Mouse (Mus musculus) midbrain, embryonic 11.5 days (tissue): Measurements from ENCODE around the gene Csad. TPM values are rescaled to one million over a fixed set of nuclear protein-coding genes. Genes with fewer than 3 reads are reported as not detected.

Source experiments
- ATAC-seq: fragments of 200-750 bp; cut with Nextera tagmentation; 2 replicates; pipeline ENCODE4 v1.8.0; 2017; ENCODE audit warnings: moderate TSS enrichment, moderate library complexity; ENCODE audit not compliant: low FRiP score
- DNase-seq: peaks from one replicate; pipeline ENCODE4 v3.0.0; 2015; ENCODE audit warnings: low spot score; ENCODE audit errors: missing footprints
- H3K27ac ChIP-seq: fragments of 300-500 bp; sonication (generic); 2 replicates; pipeline ENCODE4 v1.5.1; 2014; ENCODE audit warnings: low read depth, low read length
- H3K27me3 ChIP-seq: fragments of 300-500 bp; sonication (generic); 2 replicates; pipeline ENCODE4 v1.6.1; 2014; ENCODE audit warnings: mild to moderate bottlenecking, low read length, moderate library complexity, mixed read lengths; ENCODE audit not compliant: control insufficient read depth, insufficient read depth
- H3K36me3 ChIP-seq: fragments of 300-500 bp; sonication (generic); 2 replicates; pipeline ENCODE4 v1.6.1; 2014; ENCODE audit warnings: mild to moderate bottlenecking, low read length, moderate library complexity, mixed read lengths; ENCODE audit not compliant: control insufficient read depth, insufficient read depth
- H3K4me1 ChIP-seq: fragments of 300-500 bp; sonication (generic); 2 replicates; pipeline ENCODE4 v1.6.1; 2014; ENCODE audit warnings: low read length; ENCODE audit not compliant: control insufficient read depth, insufficient read depth
- H3K4me2 ChIP-seq: fragments of 300-500 bp; sonication (generic); 2 replicates; pipeline ENCODE4 v1.6.1; 2014; ENCODE audit warnings: mild to moderate bottlenecking, moderate library complexity
- H3K4me3 ChIP-seq: fragments of 300-500 bp; sonication (generic); 2 replicates; pipeline ENCODE4 v1.5.1; 2014; ENCODE audit warnings: low read depth, low read length
- H3K9ac ChIP-seq: fragments of 300-500 bp; sonication (generic); 2 replicates; pipeline ENCODE4 v1.6.1; 2014; ENCODE audit warnings: low read length
- H3K9me3 ChIP-seq: fragments of 300-500 bp; sonication (generic); 2 replicates; pipeline ENCODE4 v1.6.1; 2016; ENCODE audit warnings: low read length; ENCODE audit not compliant: control insufficient read depth
- WGBS: fragments of 180-500 bp; shearing (Covaris S2); extraction: QIAGEN DNeasy Blood & Tissue Kit; methylation state at CpG from one replicate; pipeline ENCODE4 v1.1.7; 2014; 5-methylcytosine and 5-hydroxymethylcytosine counted together
- polyA plus RNA-seq: library from polyadenylated mRNA; unstranded; fragments of >200 nt; fragmentation: Nextera tagmentation; extraction: Ambion mirVana; gene quantifications from 2 replicates; pipeline ENCODE4 v1.2.1, GENCODE M21; 2014

The Csad gene
- polyA plus RNA-seq, 1 experiment from 2014 or later, result 25.9 TPM

DNA sequence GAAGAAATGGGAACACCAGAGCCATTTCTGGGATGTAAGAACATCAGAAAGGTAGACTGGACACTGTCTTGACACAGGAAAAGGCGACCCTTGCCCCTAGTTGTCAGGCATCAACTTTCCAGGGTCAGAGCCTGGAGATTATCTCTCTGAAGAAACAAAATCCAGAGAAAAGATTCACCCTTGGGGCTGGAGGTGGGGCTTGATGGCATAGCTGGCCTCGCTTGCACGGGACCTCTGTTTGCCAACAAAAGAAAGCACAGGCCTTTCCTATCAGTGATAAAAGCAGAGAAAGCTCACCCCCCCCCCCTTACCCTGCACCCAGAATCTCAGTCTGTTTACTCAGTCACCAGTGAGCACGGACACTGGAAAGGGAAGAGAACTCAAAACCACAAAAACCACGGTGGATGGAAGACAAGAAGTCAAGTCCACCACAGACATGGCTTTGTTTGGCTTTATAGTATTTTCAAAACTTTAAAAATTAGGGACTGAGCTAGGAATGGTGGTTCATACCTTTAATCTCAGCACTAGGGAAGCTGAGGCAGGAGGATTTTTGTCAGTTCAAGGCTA is 11.6 kb downstream of the Csad start:
- ATAC-seq (no peak), DNase-seq (no peak)
- Histone ChIP-seq H3K27me3 (no peaks in the 10 kb centered on the region), H3K9ac (no peak overlapping the region), H3K27ac (no peak overlapping the region), H3K9me3 (no peaks in the 10 kb centered on the region), H3K36me3 (no peaks in the 10 kb centered on the region), H3K4me1 (no peaks in the 10 kb centered on the region; the same call in 1 of the 2 replicates), H3K4me3 (no peak overlapping the region), H3K4me2 (no peak overlapping the region)
- 63% methylated on average over 5 of the region's 5 CpGs for WGBS

DNA sequence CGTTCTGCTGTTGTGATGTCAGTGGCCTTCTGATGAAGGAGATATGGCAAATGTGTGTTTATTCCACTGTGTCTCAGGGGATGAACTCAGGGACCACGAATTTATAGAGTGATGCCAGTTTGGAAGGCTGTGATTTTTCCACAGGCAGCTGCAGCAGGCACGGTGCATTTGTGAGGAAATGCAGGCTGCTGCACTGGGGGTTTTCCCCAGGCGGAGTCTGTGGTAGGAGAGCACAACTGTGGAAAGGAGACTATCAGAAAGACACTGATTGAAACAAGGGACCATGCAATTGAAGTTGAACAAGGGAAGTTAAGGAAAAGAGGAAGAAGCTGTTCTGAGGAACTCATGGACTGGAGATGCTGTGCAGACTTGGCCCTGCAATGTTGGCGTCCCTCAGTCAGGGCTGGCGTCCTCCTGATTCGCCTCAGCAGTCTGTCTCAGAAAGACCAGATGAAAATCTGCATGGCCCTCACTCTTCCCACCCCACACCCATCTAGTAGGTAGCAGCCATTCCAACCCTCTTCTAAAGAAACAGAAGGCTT is 12.2 kb downstream of the Csad start:
- Histone ChIP-seq H3K27me3 (no peaks in the 10 kb centered on the region), H3K4me1 (no peaks in the 10 kb centered on the region; the same call in 1 of the 2 replicates), H3K4me2 (no peak overlapping the region), H3K27ac (no peak overlapping the region), H3K4me3 (no peak overlapping the region), H3K9ac (no peak overlapping the region), H3K9me3 (no peaks in the 10 kb centered on the region), H3K36me3 (no peaks in the 10 kb centered on the region)
- 79% methylated on average over 7 of the region's 7 CpGs for WGBS
- DNase-seq (no peak), ATAC-seq (no peak)

DNA sequence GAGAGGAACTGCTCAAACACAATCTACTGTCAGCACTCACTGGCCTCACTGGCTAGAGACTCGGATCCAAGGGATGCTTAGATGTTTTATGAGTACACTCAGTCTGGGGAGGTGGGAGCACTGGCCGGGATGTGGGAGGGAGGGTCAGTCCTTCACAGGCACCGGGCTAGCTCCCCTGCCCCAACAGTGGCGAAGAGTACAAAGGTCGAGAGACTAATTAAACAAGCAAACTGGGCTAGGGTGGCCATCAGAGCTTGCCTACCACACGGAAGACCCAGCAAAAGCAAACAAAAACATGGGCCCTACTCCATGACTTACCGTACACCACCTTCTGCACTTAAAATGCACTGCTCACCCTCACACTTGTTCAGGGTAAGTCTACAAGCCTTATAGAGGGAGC is 12.8 kb downstream of the Csad start:
- Histone ChIP-seq H3K27me3 (no peaks in the 10 kb centered on the region), H3K4me3 (no peak overlapping the region), H3K9me3 (no peaks in the 10 kb centered on the region), H3K4me1 (no peaks in the 10 kb centered on the region; the same call in 1 of the 2 replicates), H3K4me2 (no peak overlapping the region), H3K36me3 (no peaks in the 10 kb centered on the region), H3K27ac (no peak overlapping the region), H3K9ac (no peak overlapping the region)
- no peak for ATAC-seq
- 75% methylated on average over 7 of the region's 7 CpGs for WGBS
- no peak for DNase-seq

DNA sequence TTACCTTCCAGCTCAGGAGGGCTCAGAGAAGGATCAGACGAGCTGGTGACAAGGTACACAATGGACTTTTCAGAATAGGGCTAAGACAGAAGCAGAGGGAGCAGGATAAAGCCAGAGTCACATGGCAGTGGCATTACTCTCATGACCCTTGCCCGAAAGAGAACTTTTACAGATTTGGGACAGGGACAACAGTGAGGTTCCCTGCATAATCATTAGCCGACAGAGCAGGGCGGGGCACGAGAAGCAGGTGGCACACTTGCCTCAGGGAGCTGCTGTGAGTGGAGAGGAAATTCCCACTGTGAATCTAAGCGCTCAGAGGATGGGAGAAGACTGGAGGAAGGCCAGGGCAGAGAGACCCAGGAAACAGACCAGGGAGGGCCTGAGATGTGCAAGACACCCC is 15.6 kb downstream of the Csad start:
- Histone ChIP-seq H3K36me3 (no peaks in the 10 kb centered on the region), H3K9ac (no peak overlapping the region), H3K4me2 (no peak overlapping the region), H3K9me3 (no peaks in the 10 kb centered on the region), H3K4me1 (no peaks in the 10 kb centered on the region; the same call in 1 of the 2 replicates), H3K27ac (no peak overlapping the region), H3K4me3 (no peak overlapping the region), H3K27me3 (no peaks in the 10 kb centered on the region)
- no peak for DNase-seq
- no peak for ATAC-seq
- 53% methylated on average over 6 of the region's 6 CpGs for WGBS

DNA sequence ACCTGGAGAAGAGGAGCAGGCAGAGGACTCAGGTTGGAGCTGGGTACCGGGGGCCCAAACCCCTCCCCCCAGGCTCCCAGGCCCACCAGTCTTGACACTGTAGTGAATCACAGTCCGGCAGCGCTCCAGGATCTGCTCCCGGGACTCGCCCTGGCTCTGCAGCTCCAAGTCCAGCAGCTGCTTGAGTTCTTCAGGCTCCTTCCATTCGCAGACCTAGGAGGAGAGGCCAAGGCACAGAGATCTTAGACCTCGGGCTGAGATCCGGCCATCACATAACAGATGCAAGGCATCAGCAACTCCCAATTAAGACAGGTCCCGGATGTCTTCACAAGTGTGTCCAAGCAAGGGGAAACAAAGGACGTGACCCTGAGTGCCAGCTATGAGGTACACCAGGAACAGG is 16.4 kb downstream of the Csad start:
- no peak overlapping the region for H3K4me3 ChIP-seq
- no peak for ATAC-seq
- H3K9me3 ChIP-seq, result no peaks in the 10 kb centered on the region
- no peaks in the 10 kb centered on the region for H3K36me3 ChIP-seq
- no peak overlapping the region for H3K4me2 ChIP-seq
- 91% methylated on average over 10 of the region's 10 CpGs for WGBS
- no peak overlapping the region for H3K9ac ChIP-seq
- no peak for DNase-seq
- H3K27me3 ChIP-seq, result no peaks in the 10 kb centered on the region
- H3K27ac ChIP-seq, result no peak overlapping the region
- H3K4me1 ChIP-seq, result no peaks in the 10 kb centered on the region; the same call in 1 of the 2 replicates

DNA sequence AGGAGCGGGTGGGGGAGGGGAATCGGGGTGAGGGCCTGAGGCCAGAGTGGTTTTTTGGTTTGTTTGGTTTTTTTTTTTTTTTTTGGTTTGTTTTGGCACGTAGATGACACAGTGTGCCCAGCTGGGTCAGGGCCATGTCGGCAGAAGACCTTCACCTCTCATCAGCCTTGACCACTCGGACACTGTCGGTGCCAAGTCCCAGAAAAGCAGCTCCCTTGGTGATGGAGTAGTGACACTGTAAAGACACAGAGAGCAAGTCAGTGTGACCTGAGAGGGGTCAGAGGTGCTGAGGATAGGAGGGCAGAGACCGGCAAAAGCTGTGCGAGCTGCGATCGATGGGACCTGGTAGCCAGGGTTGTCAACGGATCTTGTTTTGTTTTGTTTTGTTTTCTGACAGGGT is 18.3 kb downstream of the Csad start:
- 90% methylated on average over 11 of the region's 11 CpGs for WGBS
- Histone ChIP-seq H3K27me3 (no peaks in the 10 kb centered on the region), H3K36me3 (no peaks in the 10 kb centered on the region), H3K4me1 (no peaks in the 10 kb centered on the region; the same call in 1 of the 2 replicates), H3K9me3 (no peaks in the 10 kb centered on the region), H3K4me2 (no peak overlapping the region), H3K4me3 (no peak overlapping the region), H3K27ac (no peak overlapping the region), H3K9ac (no peak overlapping the region)
- ATAC-seq (no peak), DNase-seq (no peak)

DNA sequence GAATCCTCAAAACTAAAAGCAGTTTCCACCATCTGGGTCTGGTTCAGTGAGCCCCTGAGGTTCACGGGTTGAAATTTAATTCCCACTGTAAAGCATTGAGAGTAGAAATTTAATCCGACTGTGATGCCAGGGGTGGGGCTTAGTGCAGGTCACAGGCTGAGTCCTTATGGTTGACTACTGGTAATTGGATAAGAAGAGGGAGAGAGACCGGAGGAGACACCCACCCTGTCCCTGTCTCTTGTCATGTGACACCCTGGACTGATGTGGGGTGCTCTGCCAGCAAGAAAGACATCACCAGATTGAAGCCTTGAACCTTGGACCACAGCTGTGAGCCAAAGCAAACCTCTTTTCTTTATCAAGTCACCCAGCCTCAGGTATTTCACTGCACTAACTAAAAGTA is 21.4 kb downstream of the Csad start:
- Histone ChIP-seq H3K9me3 (no peaks in the 10 kb centered on the region), H3K4me1 (no peaks in the 10 kb centered on the region), H3K4me3 (no peak overlapping the region), H3K27ac (no peak overlapping the region), H3K9ac (no peak overlapping the region), H3K4me2 (no peak overlapping the region), H3K27me3 (no peaks in the 10 kb centered on the region), H3K36me3 (no peaks in the 10 kb centered on the region)
- ATAC-seq (no peak), DNase-seq (no peak)
- 89% methylated on average over 3 of the region's 3 CpGs for WGBS

DNA sequence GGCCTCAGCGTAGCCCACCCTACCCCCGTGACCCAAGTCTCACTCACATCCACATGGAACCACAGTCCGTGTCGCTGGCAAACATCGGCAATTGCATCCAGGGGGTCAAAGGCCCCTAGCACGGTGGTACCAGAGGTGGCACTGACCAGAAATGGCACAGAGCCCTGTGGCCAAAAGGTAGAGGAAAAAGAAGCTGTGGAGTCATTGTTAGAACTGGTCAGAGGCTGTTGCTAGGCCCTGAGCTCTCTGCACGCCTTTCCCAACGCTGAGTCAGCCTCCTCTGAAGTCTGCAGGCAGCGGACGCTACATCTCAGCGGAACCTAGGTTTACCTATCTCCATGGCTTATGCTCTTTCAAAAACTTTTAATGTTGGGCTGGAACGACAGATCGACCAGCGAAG is 24.6 kb downstream of the Csad start:
- H3K9me3 ChIP-seq, result no peaks in the 10 kb centered on the region
- no peak overlapping the region for H3K4me3 ChIP-seq
- no peak for DNase-seq
- no peak overlapping the region for H3K9ac ChIP-seq
- no peak for ATAC-seq
- no peaks in the 10 kb centered on the region for H3K27me3 ChIP-seq
- 90% methylated on average over 14 of the region's 14 CpGs for WGBS
- H3K36me3 ChIP-seq, result no peaks in the 10 kb centered on the region
- no peak overlapping the region for H3K27ac ChIP-seq
- H3K4me1 ChIP-seq, result no peaks in the 10 kb centered on the region
- H3K4me2 ChIP-seq, result no peak overlapping the region

DNA sequence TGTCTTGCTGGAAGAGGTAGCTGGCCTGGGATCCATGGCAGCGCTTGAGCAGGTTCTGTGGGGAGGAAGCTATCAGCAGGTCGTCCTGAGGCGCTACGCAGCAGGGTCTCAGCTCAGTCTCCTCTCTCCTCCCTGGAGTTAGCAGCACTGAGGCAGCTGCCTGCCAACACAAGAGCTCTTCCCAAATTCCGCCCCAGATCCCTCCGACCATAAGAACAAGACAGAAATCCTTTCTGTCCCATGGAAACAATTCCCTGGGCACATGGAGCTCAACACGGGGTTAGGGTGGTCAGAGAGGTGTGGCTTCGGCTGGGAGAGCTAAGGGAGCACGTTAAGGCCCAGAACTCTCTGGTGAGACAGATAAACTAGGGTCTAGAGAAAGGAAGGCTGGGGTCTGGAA is 25.4 kb downstream of the Csad start:
- H3K9me3 ChIP-seq, result no peaks in the 10 kb centered on the region
- H3K27ac ChIP-seq, result no peak overlapping the region
- ATAC-seq, result no peak
- H3K9ac ChIP-seq, result no peak overlapping the region
- no peak for DNase-seq
- WGBS, result 80% methylated on average over 9 of the region's 9 CpGs
- no peak overlapping the region for H3K4me2 ChIP-seq
- H3K4me3 ChIP-seq, result no peak overlapping the region
- H3K27me3 ChIP-seq, result no peaks in the 10 kb centered on the region
- no peaks in the 10 kb centered on the region for H3K36me3 ChIP-seq
- H3K4me1 ChIP-seq, result no peaks in the 10 kb centered on the region
